Mouse (Mus musculus) heart, adult 2 months (tissue): ENCODE measurements around the gene Izumo2.

Experiments used
- CTCF ChIP-seq: fragments of 200-600 bp; IDR thresholded peaks from 2 replicates; pipeline ENCODE4 v1.8.1; 2022; ENCODE audit warnings: antibody characterized with exemption, mild to moderate bottlenecking, moderate library complexity
- EP300 ChIP-seq: fragments of 200-500 bp; IDR thresholded peaks from 2 replicates; pipeline ENCODE4 v1.6.1; 2011; ENCODE audit warnings: low read depth, low read length, control low read depth; ENCODE audit not compliant: insufficient read depth
- POLR2A ChIP-seq: fragments of 200-500 bp; IDR thresholded peaks from 2 replicates; pipeline ENCODE4 v1.6.1; 2011; ENCODE audit warnings: mild to moderate bottlenecking, low read depth, low read length, control low read depth; ENCODE audit not compliant: insufficient read depth

DNA sequence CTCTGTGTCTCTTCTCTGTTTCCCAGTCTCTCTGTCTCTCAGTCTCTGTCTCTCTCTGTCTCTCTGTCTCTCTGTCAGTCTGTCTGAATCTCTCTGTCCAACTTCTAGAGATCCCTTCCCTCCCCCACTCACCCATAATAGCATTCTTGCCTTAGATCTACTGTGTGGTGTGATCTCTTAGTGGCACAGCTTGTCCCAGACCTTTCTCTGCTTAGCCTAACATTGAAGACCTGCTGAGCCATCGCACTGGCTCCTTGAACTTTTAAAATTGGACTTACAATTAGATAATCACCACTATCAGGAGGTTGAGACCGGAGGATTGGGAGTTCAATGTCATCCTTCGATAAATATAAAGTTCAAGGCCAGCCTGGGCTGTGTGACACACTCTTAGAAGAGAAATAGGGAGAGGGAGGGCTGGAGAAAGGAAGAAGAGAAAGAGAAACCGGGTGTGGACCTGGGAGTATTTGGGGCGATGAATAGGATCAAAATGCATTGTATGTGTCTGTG lies 1.3 kb upstream of the Izumo2 start:
- no peak for TF ChIP-seq EP300
- no peak for TF ChIP-seq CTCF
- TF ChIP-seq POLR2A, result no peak
